Mouse (Mus musculus): ENCODE data around the gene Rasgrf2.

DNA sequence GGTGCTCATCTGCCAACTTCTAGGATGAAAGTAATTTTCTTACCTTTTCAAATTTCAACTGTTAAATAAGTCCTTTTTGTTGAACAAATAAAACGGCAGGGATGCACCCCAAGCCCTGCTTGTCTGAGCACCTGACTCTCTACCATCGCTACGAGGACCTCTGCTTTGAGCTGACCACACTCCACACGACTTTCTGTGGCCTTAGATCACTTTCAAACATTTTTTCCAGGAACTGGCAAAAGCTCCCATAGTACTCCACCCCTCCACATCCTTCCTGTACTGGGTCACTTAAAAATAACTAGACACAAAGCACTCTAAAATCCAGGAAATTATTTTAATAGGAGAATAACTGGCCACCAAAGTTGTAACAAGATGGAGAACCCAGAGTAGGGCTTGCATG lies 23.2 kb downstream of the Rasgrf2 start:
- TF ChIP-seq CTCF (IDR thresholded peaks at IDR 0.05 in 2 of 3, conservative IDR thresholded peaks at IDR 0.05 in 1 of 3; ENCODE audit: control insufficient read depth in 1 of 3, insufficient read depth in 1 of 3, low read depth in 2 of 3, low read length in 3 of 3, poor library complexity in 1 of 3, severe bottlenecking in 1 of 3) = no peak
- TF ChIP-seq GATA1 (IDR thresholded peaks at IDR 0.05; ENCODE audit: low read depth, low read length) = no peak
- TF ChIP-seq POLR2AphosphoS2 (IDR thresholded peaks at IDR 0.05; ENCODE audit: low read length) = no peak
- TF ChIP-seq NRF1 (IDR thresholded peaks at IDR 0.05; ENCODE audit: insufficient read depth, low read depth, low read length, poor library complexity, severe bottlenecking) = no peak
- TF ChIP-seq ZNF384 (IDR thresholded peaks at IDR 0.05; ENCODE audit: low read depth, low read length) = no peak
- no peak for TF ChIP-seq EP300 (IDR thresholded peaks at IDR 0.05; ENCODE audit: low read depth in 1 of 2, low read length in 2 of 2)
- no peak for TF ChIP-seq BHLHE40 (IDR thresholded peaks at IDR 0.05; ENCODE audit: borderline replicate concordance, low read depth, low read length)
- no peak for TF ChIP-seq TCF12 (IDR thresholded peaks at IDR 0.05; ENCODE audit: low read depth, low read length)
- no peak for TF ChIP-seq POLR2A (IDR thresholded peaks at IDR 0.05; ENCODE audit: control insufficient read depth in 1 of 2, insufficient read depth in 1 of 2, low read depth in 1 of 2, low read length in 2 of 2, poor library complexity in 1 of 2)
- TF ChIP-seq POLR2AphosphoS5 (IDR thresholded peaks at IDR 0.05; ENCODE audit: borderline replicate concordance, low read depth, low read length) = no peak
- TF ChIP-seq MYC (IDR thresholded peaks at IDR 0.05; ENCODE audit: low read depth, low read length) = no peak
- TF ChIP-seq MAFK (IDR thresholded peaks at IDR 0.05; ENCODE audit: borderline replicate concordance, low read depth, low read length) = no peak
- TF ChIP-seq E2F4 (IDR thresholded peaks at IDR 0.05; ENCODE audit: borderline replicate concordance, low read depth, low read length) = no peak
- TF ChIP-seq NELFE (IDR thresholded peaks at IDR 0.05; ENCODE audit: low read depth, low read length) = no peak
